Comparison of ENCODE assay signal across 15 mouse cellular contexts in the genomic region with DNA sequence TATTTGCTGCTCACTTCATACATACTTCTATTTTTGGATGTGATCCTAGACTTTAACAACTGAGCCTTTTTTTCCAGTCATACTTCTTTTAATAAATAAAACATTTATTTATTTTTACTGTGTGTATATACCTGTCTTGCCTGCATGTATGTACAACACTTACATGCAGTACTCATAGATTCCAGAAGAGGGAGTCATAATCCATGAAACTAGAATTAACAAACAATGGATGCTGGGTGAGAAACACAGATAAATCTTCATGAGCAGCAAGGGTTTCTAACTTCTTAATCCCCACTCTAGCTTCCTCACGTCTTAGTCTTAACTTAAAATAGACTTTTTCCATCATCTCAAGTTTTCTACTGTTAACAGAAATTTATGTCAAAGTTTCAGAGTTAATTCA.
DNase-seq lines count a peak whose midpoint lies in the region; ATAC-seq and TF ChIP-seq lines count a peak whose summit lies in the region.
"Had no signal": no experiment of that assay in that cellular context is flagged by ENCODE, and none has a peak within 500 bp of the region (broad histone marks: within the 10 kb centered on the region; RNA-seq: fewer than 3 reads in every experiment).

No protein-coding gene starts in this region.

- no peak overlapping the region for H3K4me2 ChIP-seq in hindbrain, embryonic 14.5 days (replicated peaks)
- no peak overlapping the region for H3K4me2 ChIP-seq in midbrain, postnatal 0 days (ENCODE audit: low read depth, low read length, poor library complexity, severe bottlenecking)
- H3K4me2 ChIP-seq in stomach, postnatal 0 days (replicated peaks; ENCODE audit: low read depth), result no peak overlapping the region
- H3K4me2 ChIP-seq: neural tube, embryonic 12.5 days had no signal

- peak; percentile 2 to 16 for DNase-seq in cerebellum, postnatal 14 days
- no peak for DNase-seq in cerebellum, adult 9-10 months
- peak; percentile 37 for DNase-seq in hindbrain, embryonic 14.5 days (ENCODE audit: low spot score)
- DNase-seq in hindbrain, embryonic 10.5 days (ENCODE audit: low spot score), result no peak
- peak; percentile 31 for DNase-seq in midbrain, postnatal 0 days (ENCODE audit: low spot score)
- no peak for DNase-seq in midbrain, embryonic 10.5 days (ENCODE audit: low spot score)
- no peak for DNase-seq in stomach, postnatal 0 days (ENCODE audit: low spot score)
- DNase-seq in urinary bladder, postnatal 25 days (ENCODE audit: low spot score), result no peak
- DNase-seq: cerebellum, adult 18-20 months; heart, postnatal 36 days; kidney, adult 18-20 months; lung, postnatal 14 days; spleen, adult 18-20 months had no signal

- no peaks in the 10 kb centered on the region for H3K4me1 ChIP-seq in hindbrain, embryonic 14.5 days (replicated peaks; ENCODE audit: control insufficient read depth, insufficient read depth, low read length)
- H3K4me1 ChIP-seq in hindbrain, embryonic 10.5 days (replicated peaks), result no peaks in the 10 kb centered on the region
- no peaks in the 10 kb centered on the region for H3K4me1 ChIP-seq in midbrain, postnatal 0 days (ENCODE audit: insufficient read depth, low read length)
- H3K4me1 ChIP-seq in midbrain, embryonic 10.5 days, result no peaks in the 10 kb centered on the region
- no peaks in the 10 kb centered on the region for H3K4me1 ChIP-seq in stomach, postnatal 0 days (replicated peaks; ENCODE audit: control insufficient read depth, insufficient read depth)
- H3K4me1 ChIP-seq: neural tube, embryonic 12.5 days had no signal

- no peak for ATAC-seq in hindbrain, embryonic 14.5 days (ENCODE audit: low FRiP score)
- no peak for ATAC-seq in midbrain, postnatal 0 days (ENCODE audit: low FRiP score)
- no peak for ATAC-seq in stomach, postnatal 0 days (ENCODE audit: low FRiP score, low TSS enrichment)
- ATAC-seq: midbrain, embryonic 16.5 days had no signal

- H3K36me3 ChIP-seq in hindbrain, embryonic 14.5 days (replicated peaks; ENCODE audit: control insufficient read depth, insufficient read depth), result no peaks in the 10 kb centered on the region
- no peaks in the 10 kb centered on the region for H3K36me3 ChIP-seq in hindbrain, embryonic 10.5 days
- H3K36me3 ChIP-seq in midbrain, postnatal 0 days (ENCODE audit: insufficient read depth, low read length), result no peaks in the 10 kb centered on the region
- no peaks in the 10 kb centered on the region for H3K36me3 ChIP-seq in midbrain, embryonic 10.5 days
- H3K36me3 ChIP-seq in stomach, postnatal 0 days (ENCODE audit: control insufficient read depth, insufficient read depth, low read length), result no peaks in the 10 kb centered on the region
- H3K36me3 ChIP-seq: neural tube, embryonic 12.5 days had no signal

- no peaks in the 10 kb centered on the region for H3K9me3 ChIP-seq in hindbrain, embryonic 14.5 days (ENCODE audit: control insufficient read depth, low read length)
- H3K9me3 ChIP-seq in hindbrain, embryonic 10.5 days, result no peaks in the 10 kb centered on the region
- H3K9me3 ChIP-seq in midbrain, postnatal 0 days (ENCODE audit: low read length), result no peaks in the 10 kb centered on the region
- no peaks in the 10 kb centered on the region for H3K9me3 ChIP-seq in midbrain, embryonic 10.5 days (replicated peaks)
- H3K9me3 ChIP-seq in stomach, postnatal 0 days (ENCODE audit: control insufficient read depth, low read length), result no peaks in the 10 kb centered on the region
- H3K9me3 ChIP-seq: neural tube, embryonic 12.5 days had no signal

- TF ChIP-seq EP300 in stomach, postnatal 0 days (optimal IDR thresholded peaks at IDR 0.05), result no peak

- no peak overlapping the region for H3K9ac ChIP-seq in hindbrain, embryonic 14.5 days
- H3K9ac ChIP-seq in midbrain, postnatal 0 days (replicated peaks; ENCODE audit: low read length, poor library complexity, severe bottlenecking), result no peak overlapping the region
- no peak overlapping the region for H3K9ac ChIP-seq in stomach, postnatal 0 days (ENCODE audit: low read length)
- H3K9ac ChIP-seq: neural tube, embryonic 12.5 days had no signal

- 64% methylated on average over 1 of the region's 1 CpGs for WGBS in hindbrain, embryonic 14.5 days
- WGBS in hindbrain, embryonic 10.5 days, result 59% methylated on average over 1 of the region's 1 CpGs
- WGBS in midbrain, postnatal 0 days, result 70% methylated on average over 1 of the region's 1 CpGs
- WGBS in midbrain, embryonic 10.5 days, result 66% methylated on average over 1 of the region's 1 CpGs
- 44% methylated on average over 1 of the region's 1 CpGs for WGBS in stomach, postnatal 0 days

- peak; percentile 50 for TF ChIP-seq CTCF in midbrain, postnatal 0 days (IDR thresholded peaks at IDR 0.05)
- peak; percentile 60 for TF ChIP-seq CTCF in stomach, postnatal 0 days (IDR thresholded peaks at IDR 0.05; ENCODE audit: low read depth)

- H3K27ac ChIP-seq in hindbrain, embryonic 14.5 days, result no peak overlapping the region
- no peak overlapping the region for H3K27ac ChIP-seq in hindbrain, embryonic 10.5 days
- H3K27ac ChIP-seq in midbrain, postnatal 0 days (ENCODE audit: low read depth, low read length), result no peak overlapping the region
- H3K27ac ChIP-seq in midbrain, embryonic 10.5 days (replicated peaks), result no peak overlapping the region
- no peak overlapping the region for H3K27ac ChIP-seq in stomach, postnatal 0 days (replicated peaks)
- H3K27ac ChIP-seq: neural tube, embryonic 12.5 days had no signal

- no peaks in the 10 kb centered on the region for H3K27me3 ChIP-seq in hindbrain, embryonic 14.5 days (ENCODE audit: control insufficient read depth, insufficient read depth, low read length)
- H3K27me3 ChIP-seq in hindbrain, embryonic 10.5 days (ENCODE audit: insufficient read depth, poor library complexity, severe bottlenecking), result no peaks in the 10 kb centered on the region
- H3K27me3 ChIP-seq in midbrain, postnatal 0 days (ENCODE audit: insufficient read depth, low read length), result no peaks in the 10 kb centered on the region
- no peaks in the 10 kb centered on the region for H3K27me3 ChIP-seq in midbrain, embryonic 10.5 days (ENCODE audit: low read depth, poor library complexity, severe bottlenecking)
- no peaks in the 10 kb centered on the region for H3K27me3 ChIP-seq in stomach, postnatal 0 days (ENCODE audit: control insufficient read depth, insufficient read depth, low read length)
- H3K27me3 ChIP-seq: neural tube, embryonic 12.5 days had no signal

- no peak overlapping the region for H3K4me3 ChIP-seq in hindbrain, embryonic 14.5 days (replicated peaks; ENCODE audit: low read length)
- H3K4me3 ChIP-seq in hindbrain, embryonic 10.5 days, result no peak overlapping the region
- H3K4me3 ChIP-seq in midbrain, postnatal 0 days (ENCODE audit: low read depth, low read length), result no peak overlapping the region
- H3K4me3 ChIP-seq in midbrain, embryonic 10.5 days, result no peak overlapping the region
- no peak overlapping the region for H3K4me3 ChIP-seq in stomach, postnatal 0 days (ENCODE audit: low read depth, low read length)
- H3K4me3 ChIP-seq: neural tube, embryonic 12.5 days had no signal

Comparison
In these comparisons a context has a peak if more than half of its experiments do, and no peak if none do; other contexts are left out.
1. DNase-seq: peak in cerebellum, postnatal 14 days (2 of 2), hindbrain, embryonic 14.5 days (single experiment) and midbrain, postnatal 0 days (single experiment); none in cerebellum, adult 9-10 months (single experiment), hindbrain, embryonic 10.5 days (single experiment), midbrain, embryonic 10.5 days (single experiment), stomach, postnatal 0 days (single experiment) and urinary bladder, postnatal 25 days (single experiment).